Mouse (Mus musculus): ENCODE results near the gene Zfp526.

Gene Zfp526

DNA sequence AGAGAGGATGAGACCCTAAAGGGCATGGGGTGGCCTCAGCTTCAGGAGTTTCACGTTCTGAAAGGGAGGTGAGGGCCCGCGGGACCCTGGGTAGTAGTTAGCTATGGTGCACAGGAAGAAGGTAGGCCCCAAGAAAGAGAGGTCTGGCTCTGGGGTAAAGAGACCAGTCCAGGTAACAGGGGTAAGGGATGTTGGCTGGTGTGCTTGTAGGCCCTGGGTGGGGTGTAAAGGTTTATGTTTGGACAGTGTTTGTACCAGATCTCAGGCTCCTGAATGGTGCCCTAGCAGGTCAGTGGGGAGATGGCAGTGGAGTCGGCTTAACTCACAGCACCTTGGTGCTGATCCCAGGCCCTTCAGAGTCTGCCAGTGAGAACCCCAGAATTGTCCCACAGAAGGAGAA is 47.8 kb downstream of the Zfp526 start:
- no peak for DNase-seq

DNA sequence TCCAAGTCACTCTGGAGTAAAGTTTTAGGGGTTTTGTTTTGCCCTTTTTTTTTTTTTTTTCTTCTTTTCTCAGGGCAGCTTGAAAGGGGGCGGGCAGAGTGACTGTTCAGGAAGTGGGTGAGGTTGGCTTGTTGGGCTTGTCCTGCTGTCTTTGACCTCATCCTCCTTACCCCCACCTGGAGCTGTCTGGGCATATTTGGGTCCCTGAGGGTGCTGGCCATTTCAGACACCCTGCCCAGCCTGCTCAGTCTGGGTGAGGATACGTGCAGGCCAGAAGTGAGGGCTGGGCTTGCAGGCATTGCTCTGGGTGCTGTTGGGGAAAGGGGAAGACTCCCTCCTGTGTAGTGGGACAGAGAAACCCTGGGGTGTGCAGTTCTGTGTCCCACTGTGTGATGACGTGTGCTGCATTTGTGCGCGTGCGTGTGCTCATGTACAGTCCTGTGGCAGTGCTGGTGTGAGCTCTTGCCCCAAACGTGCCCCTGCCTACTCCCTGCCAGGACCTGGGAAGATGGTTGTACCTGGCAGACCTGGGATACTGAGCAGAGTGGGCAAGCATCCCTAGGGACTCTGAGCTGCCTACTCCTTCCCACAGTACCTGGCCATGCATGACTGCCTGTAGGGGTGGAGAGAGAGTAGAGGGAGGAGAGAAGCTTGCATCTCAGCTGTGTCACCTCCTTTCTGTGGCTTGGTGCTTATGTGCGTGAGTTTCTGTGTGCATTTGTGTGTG is 48.5 kb downstream of the Zfp526 start:
- no peak for DNase-seq

DNA sequence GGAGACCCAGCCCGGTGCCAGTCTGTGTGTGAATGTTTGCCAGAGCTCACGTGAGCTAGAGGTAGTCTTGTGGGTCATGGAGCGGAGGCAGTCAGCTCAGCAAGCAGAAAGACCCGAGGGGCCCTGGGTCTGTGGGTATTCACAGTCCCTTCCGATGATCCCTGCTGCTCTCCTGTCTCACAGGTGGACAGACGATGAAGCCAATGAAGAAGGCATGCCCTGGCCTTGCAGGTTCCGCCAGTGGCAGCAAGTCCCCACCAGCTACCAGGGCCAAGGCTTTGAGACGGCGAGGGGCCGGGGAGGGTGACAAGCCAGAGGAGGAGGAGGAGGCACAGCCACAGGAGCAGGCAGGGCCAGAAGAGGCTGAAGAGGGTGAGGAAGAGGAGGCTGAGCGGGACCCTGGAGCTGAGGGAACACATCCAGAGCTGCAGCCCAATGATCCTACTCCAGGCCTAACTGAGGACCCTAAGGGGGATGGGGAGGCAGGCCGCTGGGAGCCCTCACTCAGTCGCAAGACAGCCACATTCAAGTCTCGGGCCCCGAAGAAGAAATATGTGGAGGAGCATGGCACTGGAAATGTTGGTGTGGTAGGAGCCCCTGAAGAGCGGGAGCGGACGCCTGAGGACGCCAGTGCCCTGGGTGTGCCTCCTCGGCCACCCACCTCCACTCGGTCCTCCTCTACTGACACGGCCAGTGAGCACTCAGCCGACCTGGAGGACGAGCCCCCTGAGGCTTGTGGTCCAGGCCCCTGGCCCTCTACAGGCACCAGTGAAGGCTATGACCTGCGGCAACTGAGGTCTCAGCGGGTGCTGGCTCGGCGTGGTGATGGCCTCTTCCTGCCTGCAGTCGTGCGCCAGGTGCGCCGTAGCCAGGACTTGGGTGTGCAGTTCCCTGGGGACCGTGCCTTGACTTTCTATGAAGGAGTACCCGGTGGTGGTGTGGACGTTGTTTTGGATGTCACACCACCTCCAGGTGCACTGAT is 49.7 kb downstream of the Zfp526 start:
- no peak for DNase-seq

- no peak for DNase-seq
These were observed 50.6 kb downstream of the Zfp526 start for GRCm38 (mm10) chr7:25271651-25272444.

DNA sequence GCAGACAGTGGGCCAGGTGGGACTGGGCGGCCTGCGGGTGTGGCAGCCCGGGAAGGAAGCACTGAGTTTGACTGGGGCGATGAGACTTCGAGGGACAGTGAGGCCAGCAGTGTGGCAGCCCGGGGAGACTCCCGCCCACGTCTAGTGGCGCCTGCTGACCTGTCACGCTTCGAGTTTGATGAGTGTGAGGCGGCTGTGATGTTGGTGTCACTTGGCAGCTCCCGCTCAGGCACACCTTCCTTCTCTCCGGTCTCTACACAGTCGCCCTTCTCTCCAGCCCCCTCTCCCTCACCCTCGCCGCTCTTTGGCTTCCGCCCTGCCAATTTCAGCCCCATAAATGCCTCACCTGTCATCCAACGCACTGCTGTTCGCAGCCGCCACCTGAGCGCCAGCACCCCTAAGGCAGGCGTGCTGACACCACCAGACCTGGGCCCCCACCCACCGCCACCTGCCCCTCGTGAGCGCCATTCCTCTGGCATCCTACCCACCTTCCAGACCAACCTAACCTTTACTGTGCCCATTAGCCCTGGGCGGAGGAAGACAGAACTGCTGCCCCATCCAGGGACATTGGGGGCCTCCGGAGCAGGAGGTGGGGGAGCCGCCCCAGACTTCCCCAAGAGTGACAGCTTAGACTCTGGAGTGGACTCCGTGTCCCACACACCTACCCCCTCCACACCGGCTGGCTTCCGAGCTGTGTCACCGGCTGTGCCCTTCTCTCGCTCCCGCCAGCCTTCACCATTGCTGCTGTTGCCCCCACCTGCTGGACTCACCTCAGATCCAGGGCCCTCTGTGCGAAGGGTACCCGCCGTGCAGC is 51.4 kb downstream of the Zfp526 start:
- DNase-seq = no peak

DNA sequence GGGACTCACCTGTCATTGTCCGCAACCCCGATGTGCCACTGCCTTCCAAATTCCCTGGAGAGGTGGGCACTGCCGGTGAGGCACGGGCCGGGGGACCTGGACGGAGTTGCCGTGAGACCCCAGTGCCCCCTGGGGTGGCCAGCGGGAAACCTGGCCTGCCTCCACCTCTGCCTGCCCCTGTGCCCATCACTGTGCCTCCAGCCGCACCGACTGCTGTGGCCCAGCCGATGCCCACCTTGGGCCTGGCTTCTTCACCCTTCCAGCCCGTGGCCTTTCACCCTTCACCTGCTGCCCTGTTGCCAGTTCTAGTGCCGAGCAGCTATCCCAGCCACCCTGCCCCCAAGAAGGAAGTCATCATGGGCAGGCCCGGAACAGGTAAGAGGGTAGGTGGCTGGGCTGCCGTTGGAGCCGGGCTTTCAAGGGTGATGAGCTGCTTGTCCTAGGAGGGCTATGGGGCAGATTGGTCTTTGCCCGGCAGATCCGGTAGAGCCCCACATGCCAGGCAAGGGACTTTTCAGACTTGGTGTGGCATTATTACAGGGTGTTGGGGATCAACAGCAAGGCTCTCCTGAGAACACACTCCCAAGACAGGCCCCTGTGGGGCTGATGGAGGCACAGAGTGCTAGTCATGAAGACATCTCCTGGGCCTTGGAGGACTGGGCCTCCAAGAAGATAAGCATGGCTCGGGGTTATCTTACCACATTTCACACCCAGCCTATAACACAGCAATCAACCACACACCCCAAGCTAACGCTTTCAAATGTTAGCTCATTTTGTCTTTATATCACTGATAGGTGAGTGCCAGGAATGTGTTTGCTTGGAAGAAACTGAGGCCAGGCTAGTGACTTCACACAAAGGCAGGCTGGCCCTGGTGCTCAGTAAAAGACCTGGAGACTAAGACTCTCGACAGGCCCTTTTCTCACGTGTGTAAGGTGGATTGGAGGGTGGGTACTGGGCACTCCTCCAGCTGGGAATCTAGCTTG is 52.3 kb downstream of the Zfp526 start:
- DNase-seq = no peak

GRCm38 (mm10) chr7:25274571-25274970 is 53.3 kb downstream of the Zfp526 start:
- no peak for DNase-seq

DNA sequence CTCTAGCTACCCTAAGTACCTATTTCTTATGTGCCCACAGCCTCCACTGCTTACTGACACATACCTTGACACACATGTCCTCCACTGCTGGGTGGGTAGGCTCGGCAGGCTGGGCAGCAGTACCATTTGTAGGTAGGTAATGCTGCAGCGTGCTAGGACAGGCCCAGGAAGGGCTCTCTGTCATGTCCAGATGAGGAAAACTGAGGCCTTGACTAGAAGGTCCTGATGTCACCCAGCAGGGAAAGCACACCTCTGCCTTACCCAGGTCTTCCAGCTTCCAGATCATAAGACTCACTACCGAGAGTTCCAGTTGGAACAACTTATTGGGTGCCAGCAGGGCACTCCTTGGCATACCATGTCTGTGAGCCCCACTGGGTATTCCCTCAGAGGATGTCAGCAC is 53.8 kb downstream of the Zfp526 start:
- DNase-seq = no peak

DNA sequence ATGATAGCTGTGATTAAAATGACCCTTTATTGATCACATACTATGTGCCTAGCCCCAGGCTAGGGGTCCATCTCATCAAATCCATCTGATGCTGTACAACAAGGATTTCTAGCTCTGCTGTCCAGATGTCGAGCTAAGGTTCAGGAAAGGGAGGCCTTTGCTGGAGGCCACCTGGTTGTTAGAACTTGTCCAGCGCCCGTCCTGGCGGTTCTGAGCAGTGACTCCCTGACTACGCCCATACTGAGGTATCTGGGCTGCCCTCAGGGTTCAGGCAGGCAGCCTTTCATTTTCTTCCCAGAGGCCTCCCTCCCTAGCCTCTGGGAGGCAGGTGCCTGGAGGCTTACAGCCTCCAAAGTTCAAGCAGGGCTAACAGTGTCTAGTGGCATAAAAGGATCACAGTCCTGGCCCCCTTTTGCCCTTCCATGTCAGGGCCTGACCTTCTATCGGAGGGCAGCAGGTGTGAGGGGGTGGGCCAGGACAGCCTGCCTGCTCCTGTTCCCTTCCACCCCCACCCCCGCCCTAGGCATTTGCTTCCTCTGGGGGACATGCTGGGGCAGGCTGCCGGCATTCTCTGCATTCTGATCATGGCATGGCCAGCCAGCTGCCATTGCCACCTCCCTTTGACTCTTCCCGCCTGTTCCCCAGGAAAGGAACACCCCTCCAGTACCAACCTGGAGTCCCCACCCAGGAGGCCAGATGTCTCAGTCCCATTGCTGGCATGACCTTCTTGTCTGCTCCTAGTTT is 54.5 kb downstream of the Zfp526 start:
- DNase-seq = no peak

Measured in right cerebral cortex, adult 18-20 months (tissue).